Mouse (Mus musculus) adipocyte (in vitro differentiated cells): ENCODE measurements around the gene Hsdl1.

Experiments
- DNase-seq: peaks from one replicate; pipeline ENCODE4 v3.0.0-alpha.2; 2016; ENCODE audit warnings: low spot score

The Hsdl1 gene

GRCm38 (mm10) chr8:119528762-119529161 is 46.2 kb downstream of the Hsdl1 start:
- no peak for DNase-seq

GRCm38 (mm10) chr8:119520102-119520501 is 54.9 kb downstream of the Hsdl1 start:
- DNase-seq: no peak

- DNase-seq: no peak
These were observed 58.3 kb downstream of the Hsdl1 start for GRCm38 (mm10) chr8:119516674-119517073.

GRCm38 (mm10) chr8:119515767-119516166 is 59.2 kb downstream of the Hsdl1 start:
- DNase-seq: no peak

- no peak for DNase-seq
These were observed 60.0 kb downstream of the Hsdl1 start for GRCm38 (mm10) chr8:119514940-119515339.

GRCm38 (mm10) chr8:119513405-119513804 is 61.6 kb downstream of the Hsdl1 start:
- DNase-seq: no peak
